Mouse (Mus musculus): Measurements from ENCODE around the gene Eml4. TPM values are rescaled to one million over a fixed set of nuclear protein-coding genes. Genes with fewer than 3 reads are reported as not detected.

The Eml4 gene
- total and polyA plus RNA-seq, 3 experiments, result 25.6 to 42.4 TPM; not detected in 1

- Histone ChIP-seq H3K36me3 (ENCODE audit: control insufficient read depth in 1 of 2, insufficient read depth in 2 of 2, low read length in 2 of 2) (no peaks in the 10 kb centered on the region; a peak in 1 of 4 replicates), H3K4me3 (ENCODE audit: control insufficient read depth in 1 of 2, insufficient read depth in 1 of 2, low read depth in 2 of 2, low read length in 2 of 2) (no peak overlapping the region), H3K27me3 (ENCODE audit: control insufficient read depth in 1 of 2, insufficient read depth in 2 of 2, low read length in 2 of 2) (no peaks in the 10 kb centered on the region), H3K9me3 (replicated peaks; ENCODE audit: insufficient read depth, low read length) (no peaks in the 10 kb centered on the region), H3K4me1 (ENCODE audit: control insufficient read depth in 1 of 2, insufficient read depth in 2 of 2, low read length in 2 of 2) (peaks cover 0 to 8% of the 10 kb centered on the region in 2 experiments; a peak in 2 of 4 replicates), H3K27ac (ENCODE audit: control insufficient read depth, low read depth, low read length) (no peak overlapping the region), H3K9ac (ENCODE audit: control insufficient read depth, low read depth, low read length, poor library complexity, severe bottlenecking) (no peak overlapping the region), H3K79me2 (ENCODE audit: control insufficient read depth, insufficient read depth, low read length, poor library complexity) (no peaks in the 10 kb centered on the region)
- DNase-seq (ENCODE audit: low read depth, low spot score), result no peak
- TF ChIP-seq TAL1 (IDR thresholded peaks at IDR 0.05; ENCODE audit: low read length) (peak; percentile 39; the same call in 1 of the 2 replicates), MYC (IDR thresholded peaks at IDR 0.05; ENCODE audit: low read depth, low read length) (no peak)
These were observed 172.1 kb downstream of the Eml4 start for GRCm38 (mm10) chr17:83522590-83523379.

GRCm38 (mm10) chr17:83524753-83525152 is 174.0 kb downstream of the Eml4 start:
- no peak for DNase-seq (ENCODE audit: low read depth, low spot score)
- peaks cover 0 to 15% of the 10 kb centered on the region in 2 experiments; a peak in 2 of 4 replicates for H3K4me1 ChIP-seq (ENCODE audit: control insufficient read depth in 1 of 2, insufficient read depth in 2 of 2, low read length in 2 of 2)
- no peaks in the 10 kb centered on the region for H3K27me3 ChIP-seq (ENCODE audit: control insufficient read depth in 1 of 2, insufficient read depth in 2 of 2, low read length in 2 of 2)
- H3K9me3 ChIP-seq (replicated peaks; ENCODE audit: insufficient read depth, low read length), result no peaks in the 10 kb centered on the region
- no peak for TF ChIP-seq ELF1 (IDR thresholded peaks at IDR 0.05; ENCODE audit: low read depth, low read length)
- TF ChIP-seq SMC3 (IDR thresholded peaks at IDR 0.05; ENCODE audit: low read depth, low read length), result no peak
- TF ChIP-seq MXI1 (IDR thresholded peaks at IDR 0.05; ENCODE audit: low read depth, low read length), result no peak
- TF ChIP-seq MAZ (IDR thresholded peaks at IDR 0.05; ENCODE audit: low read depth, low read length), result no peak
- H3K4me3 ChIP-seq (ENCODE audit: control insufficient read depth in 1 of 2, insufficient read depth in 1 of 2, low read depth in 2 of 2, low read length in 2 of 2), result no peak overlapping the region
- no peaks in the 10 kb centered on the region; a peak in 1 of 4 replicates for H3K36me3 ChIP-seq (ENCODE audit: control insufficient read depth in 1 of 2, insufficient read depth in 2 of 2, low read length in 2 of 2)
- H3K27ac ChIP-seq (ENCODE audit: control insufficient read depth, low read depth, low read length), result no peak overlapping the region
- H3K79me2 ChIP-seq (ENCODE audit: control insufficient read depth, insufficient read depth, low read length, poor library complexity), result no peaks in the 10 kb centered on the region
- no peak overlapping the region for H3K9ac ChIP-seq (ENCODE audit: control insufficient read depth, low read depth, low read length, poor library complexity, severe bottlenecking)

DNA sequence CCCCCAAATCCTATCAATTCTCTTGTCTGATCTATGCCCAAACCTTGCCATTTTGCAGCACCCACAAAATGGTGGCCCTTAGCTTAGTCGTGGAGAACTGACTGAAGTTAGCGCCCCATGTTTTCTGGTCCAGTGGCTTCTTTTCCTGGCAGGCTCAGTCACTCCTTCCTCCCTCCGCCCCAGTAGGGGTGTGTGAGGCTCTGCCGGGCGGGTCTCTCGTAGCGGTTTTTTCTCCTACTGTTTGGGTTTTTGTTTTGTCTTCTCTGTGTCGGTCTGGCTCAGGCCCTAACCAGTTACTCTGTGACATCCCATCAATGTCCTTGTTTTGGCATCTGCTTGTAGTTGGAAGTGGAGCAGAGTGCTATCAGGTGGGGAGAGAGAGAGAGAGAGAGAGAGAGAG is 174.9 kb downstream of the Eml4 start:
- H3K4me3 ChIP-seq (ENCODE audit: control insufficient read depth in 1 of 2, insufficient read depth in 1 of 2, low read depth in 2 of 2, low read length in 2 of 2), result no peak overlapping the region
- no peak for DNase-seq (ENCODE audit: low read depth, low spot score)
- no peaks in the 10 kb centered on the region for H3K9me3 ChIP-seq (replicated peaks; ENCODE audit: insufficient read depth, low read length)
- TF ChIP-seq SIN3A (IDR thresholded peaks at IDR 0.05; ENCODE audit: low read length), result no peak
- TF ChIP-seq USF2 (IDR thresholded peaks at IDR 0.05; ENCODE audit: borderline replicate concordance in 1 of 2, insufficient read depth in 1 of 2, low read depth in 1 of 2, low read length in 2 of 2), result no peak
- no peak for TF ChIP-seq RAD21 (IDR thresholded peaks at IDR 0.05; ENCODE audit: low read depth, low read length)
- TF ChIP-seq RCOR1 (IDR thresholded peaks at IDR 0.05; ENCODE audit: low read depth, low read length), result no peak
- no peak for TF ChIP-seq CHD2 (IDR thresholded peaks at IDR 0.05; ENCODE audit: low read length)
- no peak for TF ChIP-seq CHD1 (IDR thresholded peaks at IDR 0.05; ENCODE audit: low read depth, low read length)
- TF ChIP-seq POLR2AphosphoS5 (IDR thresholded peaks at IDR 0.05; ENCODE audit: borderline replicate concordance, low read depth, low read length), result no peak
- no peak for TF ChIP-seq SMC3 (IDR thresholded peaks at IDR 0.05; ENCODE audit: low read depth, low read length)
- TF ChIP-seq TBP (IDR thresholded peaks at IDR 0.05; ENCODE audit: low read depth, low read length), result no peak
- TF ChIP-seq ZKSCAN1 (IDR thresholded peaks at IDR 0.05; ENCODE audit: low read depth, low read length), result no peak
- TF ChIP-seq USF1 (IDR thresholded peaks at IDR 0.05; ENCODE audit: low read depth, low read length), result no peak
- no peak for TF ChIP-seq MAZ (IDR thresholded peaks at IDR 0.05; ENCODE audit: low read depth, low read length)
- TF ChIP-seq MAFK (IDR thresholded peaks at IDR 0.05; ENCODE audit: borderline replicate concordance, low read depth, low read length), result no peak
- TF ChIP-seq BHLHE40 (IDR thresholded peaks at IDR 0.05; ENCODE audit: borderline replicate concordance, low read depth, low read length), result no peak
- TF ChIP-seq NRF1 (IDR thresholded peaks at IDR 0.05; ENCODE audit: insufficient read depth, low read depth, low read length, poor library complexity, severe bottlenecking), result no peak
- no peak for TF ChIP-seq TCF12 (IDR thresholded peaks at IDR 0.05; ENCODE audit: low read depth, low read length)
- no peak for TF ChIP-seq TAL1 (IDR thresholded peaks at IDR 0.05; ENCODE audit: low read length)
- TF ChIP-seq NELFE (IDR thresholded peaks at IDR 0.05; ENCODE audit: low read depth, low read length), result no peak
- H3K79me2 ChIP-seq (ENCODE audit: control insufficient read depth, insufficient read depth, low read length, poor library complexity), result no peaks in the 10 kb centered on the region
- no peak overlapping the region for H3K9ac ChIP-seq (ENCODE audit: control insufficient read depth, low read depth, low read length, poor library complexity, severe bottlenecking)
- no peak overlapping the region for H3K27ac ChIP-seq (ENCODE audit: control insufficient read depth, low read depth, low read length)
- peaks cover 0 to 15% of the 10 kb centered on the region in 2 experiments; a peak in 2 of 4 replicates for H3K4me1 ChIP-seq (ENCODE audit: control insufficient read depth in 1 of 2, insufficient read depth in 2 of 2, low read length in 2 of 2)
- no peaks in the 10 kb centered on the region; a peak in 1 of 4 replicates for H3K36me3 ChIP-seq (ENCODE audit: control insufficient read depth in 1 of 2, insufficient read depth in 2 of 2, low read length in 2 of 2)
- H3K27me3 ChIP-seq (ENCODE audit: control insufficient read depth in 1 of 2, insufficient read depth in 2 of 2, low read length in 2 of 2), result no peaks in the 10 kb centered on the region
